Mouse (Mus musculus) ES-Bruce4 (cell line): ENCODE measurements around the gene Methig1.
"Not testable (repeated sequence)": the region's sequence is repeated elsewhere in the genome, so short reads cannot be mapped to it uniquely, and the experiment has no call there.

Experiments
- CTCF ChIP-seq: IDR thresholded peaks from one replicate; pipeline ENCODE4 v1.8.1; 2011; ENCODE audit warnings: low read depth, low read length
- EP300 ChIP-seq: IDR thresholded peaks from 2 replicates; pipeline ENCODE4 v1.6.1; 2011; ENCODE audit warnings: low read depth, low read length; ENCODE audit not compliant: insufficient read depth
- POLR2A ChIP-seq: IDR thresholded peaks from one replicate; pipeline ENCODE4 v1.8.1; 2011; ENCODE audit warnings: low read length; ENCODE audit not compliant: insufficient read depth

DNA sequence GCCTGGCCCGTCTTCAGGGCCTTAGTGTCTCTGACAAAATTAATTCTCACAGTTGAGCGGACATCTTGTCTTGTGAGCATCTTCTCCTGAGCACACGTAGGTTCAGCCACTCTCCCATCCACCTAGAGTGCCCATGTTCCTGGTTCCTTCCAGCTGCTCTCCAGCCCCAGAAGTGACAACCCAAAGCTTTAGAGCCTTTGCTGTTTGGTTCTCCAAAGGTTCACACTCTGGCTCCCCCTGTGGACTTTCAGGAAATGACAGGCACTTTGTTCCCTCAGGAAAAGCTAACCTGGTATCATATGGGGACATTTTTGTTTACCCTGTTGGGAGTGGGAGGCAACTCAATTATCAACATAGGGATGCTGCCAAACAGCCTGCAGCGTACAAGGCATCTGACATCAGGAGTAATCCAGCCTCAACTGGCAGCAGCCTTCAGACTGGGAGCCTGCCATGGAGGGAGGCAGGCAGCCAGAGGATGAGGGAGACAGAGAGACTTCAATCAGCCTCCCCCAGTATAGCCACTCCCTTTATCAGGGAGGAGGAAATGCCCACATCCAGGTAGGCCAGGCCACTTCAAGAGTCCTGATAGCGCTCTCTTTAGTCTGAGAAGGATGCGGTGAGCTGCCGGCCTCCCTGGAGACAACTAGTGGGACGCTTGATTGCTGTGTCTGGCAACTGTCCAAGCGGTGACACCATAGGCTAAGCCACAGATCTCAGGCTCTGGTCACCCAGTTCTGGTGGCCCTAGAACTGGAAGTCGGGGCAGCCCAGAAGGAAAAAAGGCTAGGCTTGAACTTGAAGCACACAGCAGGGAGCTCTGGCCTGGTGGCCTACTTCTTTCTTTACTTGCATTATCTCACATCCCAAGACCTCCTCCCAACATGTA lies 20.6 kb upstream of the Methig1 start:
- TF ChIP-seq POLR2A, EP300, CTCF: not testable (repeated sequence)
